Mouse (Mus musculus): ENCODE measurements around the gene Rbpjl. TPM values are rescaled to one million over a fixed set of nuclear protein-coding genes. Genes with fewer than 3 reads are reported as not detected.

Gene Rbpjl
- polyA plus RNA-seq, 1 experiment from 2014 or later, result 0.32 TPM

DNA sequence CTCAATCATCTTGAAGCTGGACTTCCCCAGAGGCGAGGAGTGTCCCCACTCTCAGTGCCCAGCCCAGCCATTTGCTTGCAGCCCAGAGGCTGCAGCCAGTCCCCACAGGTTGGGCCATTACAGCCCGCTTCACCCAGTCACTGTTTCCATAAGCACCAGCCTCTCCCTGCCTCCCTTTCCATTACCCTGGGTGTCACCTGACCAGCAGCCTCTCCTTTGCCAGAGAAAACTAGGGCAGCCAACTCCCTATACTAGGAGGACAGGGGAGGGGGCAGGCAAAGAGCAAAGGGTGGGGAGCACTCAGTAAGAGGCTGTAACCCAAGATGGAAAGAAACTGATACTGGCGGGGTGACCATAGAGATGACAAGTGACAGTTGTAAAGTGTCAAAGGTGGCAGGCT, 34.0 kb downstream of the Rbpjl start:
- H3K4me1 ChIP-seq (replicated peaks; ENCODE audit: control insufficient read depth, insufficient read depth), result peaks cover 28% of the 10 kb centered on the region

DNA sequence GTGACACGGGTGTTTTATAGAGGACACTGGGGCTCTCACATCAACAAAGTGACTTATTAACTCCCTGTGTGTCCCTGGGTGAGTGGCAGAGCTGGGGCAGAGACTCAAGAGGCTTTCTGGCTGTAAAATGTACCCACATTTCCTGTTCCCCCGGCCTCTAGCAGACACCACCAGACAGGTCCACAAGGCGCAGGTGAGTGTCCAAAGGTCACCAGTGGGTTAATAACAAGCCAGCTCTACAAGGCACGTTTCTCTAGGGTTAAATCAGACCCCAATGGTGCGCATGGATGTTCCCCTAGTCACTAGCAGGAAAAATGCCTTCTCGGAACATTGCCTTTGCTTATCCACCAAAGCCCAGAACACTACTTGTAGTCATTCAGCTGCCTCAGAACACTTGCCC, 34.8 kb downstream of the Rbpjl start:
- no peak for ATAC-seq (ENCODE audit: low FRiP score, low TSS enrichment)
- peaks cover 24% of the 10 kb centered on the region for H3K4me1 ChIP-seq (replicated peaks; ENCODE audit: control insufficient read depth, insufficient read depth)
- H3K4me2 ChIP-seq (replicated peaks; ENCODE audit: low read depth), result peak overlapping the region; percentile 38
- H3K27me3 ChIP-seq (ENCODE audit: control insufficient read depth, insufficient read depth, low read length), result no peaks in the 10 kb centered on the region
- peak; percentile 59 for DNase-seq (ENCODE audit: low spot score)
- no peaks in the 10 kb centered on the region for H3K36me3 ChIP-seq (ENCODE audit: control insufficient read depth, insufficient read depth, low read length)
- no peak overlapping the region; the same call in 1 of the 2 replicates for H3K9ac ChIP-seq (ENCODE audit: low read length)
- H3K4me3 ChIP-seq (ENCODE audit: low read depth, low read length), result no peak overlapping the region
- WGBS, result 50% methylated on average over 6 of the region's 6 CpGs
- H3K27ac ChIP-seq (replicated peaks), result peak overlapping the region; percentile 91
- TF ChIP-seq CTCF (IDR thresholded peaks at IDR 0.05; ENCODE audit: low read depth) (no peak), EP300 (optimal IDR thresholded peaks at IDR 0.05) (no peak)
- no peaks in the 10 kb centered on the region for H3K9me3 ChIP-seq (ENCODE audit: control insufficient read depth, low read length)

More for the DNA sequence above, 34.0 kb downstream of the Rbpjl start:
- Histone ChIP-seq H3K27me3 (ENCODE audit: control insufficient read depth, insufficient read depth, low read length) (no peaks in the 10 kb centered on the region), H3K9ac (ENCODE audit: low read length) (peak overlapping the region; percentile 52), H3K27ac (replicated peaks) (peak overlapping the region; percentile 91), H3K9me3 (ENCODE audit: control insufficient read depth, low read length) (no peaks in the 10 kb centered on the region), H3K4me2 (replicated peaks; ENCODE audit: low read depth) (peak overlapping the region; percentile 38), H3K4me3 (ENCODE audit: low read depth, low read length) (no peak overlapping the region), H3K36me3 (ENCODE audit: control insufficient read depth, insufficient read depth, low read length) (no peaks in the 10 kb centered on the region)
- DNase-seq (ENCODE audit: low spot score) (peak; percentile 82), ATAC-seq (ENCODE audit: low FRiP score, low TSS enrichment) (peak; percentile 71)
- WGBS, result 38% methylated on average over 3 of the region's 3 CpGs
- no peak for TF ChIP-seq CTCF (IDR thresholded peaks at IDR 0.05; ENCODE audit: low read depth)
- no peak for TF ChIP-seq EP300 (optimal IDR thresholded peaks at IDR 0.05)

- peaks cover 24% of the 10 kb centered on the region for H3K4me1 ChIP-seq (replicated peaks; ENCODE audit: control insufficient read depth, insufficient read depth)
- H3K4me2 ChIP-seq (replicated peaks; ENCODE audit: low read depth), result peak overlapping the region; percentile 38
Measured at GRCm38 (mm10) chr2:164438257-164438656, 35.3 kb downstream of the Rbpjl start.

DNA sequence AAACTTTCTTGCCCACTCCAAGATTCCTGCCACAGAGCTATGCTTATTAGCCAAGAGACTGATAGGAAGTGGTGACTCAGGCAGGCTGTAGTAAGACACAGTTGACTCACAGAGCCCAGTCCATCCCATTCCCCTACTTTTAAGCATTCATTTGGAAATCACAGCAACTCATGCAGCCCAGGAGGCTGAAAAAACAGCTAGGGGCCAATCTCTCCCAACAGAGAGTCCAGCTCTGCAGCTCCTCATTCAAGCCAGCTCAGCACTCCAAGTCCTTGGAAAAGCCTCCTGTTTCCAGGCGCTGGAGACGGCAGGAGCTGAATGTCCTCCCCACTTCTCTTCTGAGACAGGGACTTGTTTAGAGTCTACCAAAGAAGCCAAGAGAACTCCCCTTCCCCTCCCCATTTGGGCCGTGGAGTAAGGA, 36.1 kb downstream of the Rbpjl start:
- Histone ChIP-seq H3K27me3 (ENCODE audit: control insufficient read depth, insufficient read depth, low read length) (no peaks in the 10 kb centered on the region), H3K9ac (ENCODE audit: low read length) (no peak overlapping the region), H3K4me2 (replicated peaks; ENCODE audit: low read depth) (0 out of 2 replicates have a peak overlapping the region, but pooled peaks have one; percentile 0), H3K4me1 (replicated peaks; ENCODE audit: control insufficient read depth, insufficient read depth) (peaks cover 20% of the 10 kb centered on the region), H3K27ac (replicated peaks) (peak overlapping the region; percentile 91), H3K9me3 (ENCODE audit: control insufficient read depth, low read length) (no peaks in the 10 kb centered on the region), H3K36me3 (ENCODE audit: control insufficient read depth, insufficient read depth, low read length) (no peaks in the 10 kb centered on the region), H3K4me3 (ENCODE audit: low read depth, low read length) (no peak overlapping the region)
- DNase-seq (ENCODE audit: low spot score) (peak; percentile 19), ATAC-seq (ENCODE audit: low FRiP score, low TSS enrichment) (no peak)
- WGBS, result 34% methylated on average over 3 of the region's 3 CpGs
- no peak for TF ChIP-seq CTCF (IDR thresholded peaks at IDR 0.05; ENCODE audit: low read depth)

More at GRCm38 (mm10) chr2:164438257-164438656, 35.3 kb downstream of the Rbpjl start:
- Histone ChIP-seq H3K27me3 (ENCODE audit: control insufficient read depth, insufficient read depth, low read length) (no peaks in the 10 kb centered on the region), H3K27ac (replicated peaks) (peak overlapping the region; percentile 91), H3K9ac (ENCODE audit: low read length) (no peak overlapping the region), H3K36me3 (ENCODE audit: control insufficient read depth, insufficient read depth, low read length) (no peaks in the 10 kb centered on the region), H3K4me3 (ENCODE audit: low read depth, low read length) (no peak overlapping the region), H3K9me3 (ENCODE audit: control insufficient read depth, low read length) (no peaks in the 10 kb centered on the region)
- ATAC-seq (ENCODE audit: low FRiP score, low TSS enrichment), result peak; percentile 15; the same call in 1 of the 2 replicates
- WGBS, result 40% methylated on average over 8 of the region's 8 CpGs
- no peak for TF ChIP-seq EP300 (optimal IDR thresholded peaks at IDR 0.05)
- TF ChIP-seq CTCF (IDR thresholded peaks at IDR 0.05; ENCODE audit: low read depth), result no peak
- peak; percentile 69 for DNase-seq (ENCODE audit: low spot score)

GRCm38 (mm10) chr2:164440314-164440713, 37.4 kb downstream of the Rbpjl start:
- no peaks in the 10 kb centered on the region for H3K27me3 ChIP-seq (ENCODE audit: control insufficient read depth, insufficient read depth, low read length)
- peak overlapping the region; percentile 63 for H3K27ac ChIP-seq (replicated peaks)
- peak; percentile 64 for DNase-seq (ENCODE audit: low spot score)
- H3K4me3 ChIP-seq (ENCODE audit: low read depth, low read length), result peak overlapping the region; percentile 69; the same call in 1 of the 2 replicates
- peak overlapping the region; percentile 50 for H3K4me2 ChIP-seq (replicated peaks; ENCODE audit: low read depth)
- 0 out of 2 replicates have a peak overlapping the region, but pooled peaks have one; percentile 4 for H3K9ac ChIP-seq (ENCODE audit: low read length)
- ATAC-seq (ENCODE audit: low FRiP score, low TSS enrichment), result no peak
- peaks cover 13% of the 10 kb centered on the region for H3K4me1 ChIP-seq (replicated peaks; ENCODE audit: control insufficient read depth, insufficient read depth)
- H3K36me3 ChIP-seq (ENCODE audit: control insufficient read depth, insufficient read depth, low read length), result no peaks in the 10 kb centered on the region
- H3K9me3 ChIP-seq (ENCODE audit: control insufficient read depth, low read length), result no peaks in the 10 kb centered on the region
- 46% methylated on average over 5 of the region's 5 CpGs for WGBS
- TF ChIP-seq CTCF (IDR thresholded peaks at IDR 0.05; ENCODE audit: low read depth) (no peak), EP300 (optimal IDR thresholded peaks at IDR 0.05) (no peak)

DNA sequence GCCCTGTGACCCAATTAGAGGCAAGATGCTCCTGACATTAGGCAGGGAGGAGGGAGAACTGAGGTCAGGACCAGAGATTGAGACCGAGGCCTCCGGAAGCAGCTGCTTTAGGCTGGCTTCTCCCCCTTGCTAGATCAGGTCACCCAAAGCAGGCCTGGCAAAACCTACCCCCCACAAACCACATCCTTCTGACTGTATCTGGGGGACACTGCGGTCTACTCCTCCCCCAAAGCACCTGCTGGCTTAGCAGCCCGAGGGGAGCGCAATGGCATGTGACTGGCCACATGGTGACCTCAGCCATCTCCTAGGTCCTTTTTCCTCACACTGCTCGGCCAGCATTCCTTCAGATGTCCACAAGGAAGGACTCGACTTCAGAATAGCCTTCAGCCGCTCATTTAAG, 38.2 kb downstream of the Rbpjl start:
- peak overlapping the region; percentile 61 for H3K27ac ChIP-seq (replicated peaks)
- peaks cover 5% of the 10 kb centered on the region for H3K4me1 ChIP-seq (replicated peaks; ENCODE audit: control insufficient read depth, insufficient read depth)
- DNase-seq (ENCODE audit: low spot score) (no peak), ATAC-seq (ENCODE audit: low FRiP score, low TSS enrichment) (no peak)
- no peaks in the 10 kb centered on the region for H3K36me3 ChIP-seq (ENCODE audit: control insufficient read depth, insufficient read depth, low read length)
- peak overlapping the region; percentile 50 for H3K4me2 ChIP-seq (replicated peaks; ENCODE audit: low read depth)
- 43% methylated on average over 8 of the region's 8 CpGs for WGBS
- H3K9ac ChIP-seq (ENCODE audit: low read length), result peak overlapping the region; percentile 93
- TF ChIP-seq EP300 (optimal IDR thresholded peaks at IDR 0.05) (no peak), CTCF (IDR thresholded peaks at IDR 0.05; ENCODE audit: low read depth) (no peak)
- no peaks in the 10 kb centered on the region for H3K9me3 ChIP-seq (ENCODE audit: control insufficient read depth, low read length)
- peak overlapping the region; percentile 69 for H3K4me3 ChIP-seq (ENCODE audit: low read depth, low read length)
- H3K27me3 ChIP-seq (ENCODE audit: control insufficient read depth, insufficient read depth, low read length), result no peaks in the 10 kb centered on the region

All from stomach, postnatal 0 days (tissue).